Mouse (Mus musculus) cerebral cortex, adult 2 months (tissue): ENCODE results near the gene Slc35e2.

ENCODE experiments used
- WGBS: fragments of 180-500 bp; shearing (Covaris S2); methylation state at CpG from one replicate; pipeline ENCODE4 v1.1.7; 2018; 5-methylcytosine and 5-hydroxymethylcytosine counted together

Gene Slc35e2

DNA sequence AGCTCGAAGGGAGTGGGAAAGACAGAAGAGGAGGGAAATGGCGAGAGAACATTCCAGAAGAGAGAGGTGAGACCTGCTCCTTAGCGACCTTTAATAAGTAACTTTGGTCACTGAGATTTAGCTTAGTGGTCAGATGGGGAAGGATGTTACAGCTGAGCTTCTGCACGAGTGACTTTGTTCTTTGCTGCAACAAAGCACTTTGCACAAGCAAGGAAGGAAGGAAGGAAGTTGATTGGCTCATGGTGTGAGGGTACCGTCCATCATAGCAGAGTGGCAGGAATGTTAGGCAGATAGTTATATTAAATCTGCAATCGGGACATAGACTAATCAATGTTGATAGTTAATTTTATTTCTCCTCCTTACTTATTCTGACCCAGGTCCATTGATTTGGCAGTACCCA is 29.1 kb downstream of the Slc35e2 start:
- WGBS, result 76% methylated on average over 6 of the region's 6 CpGs

GRCm38 (mm10) chr4:155643531-155643930 is 42.3 kb downstream of the Slc35e2 start:
- 92% methylated on average over 1 of the region's 1 CpGs for WGBS

- 97% methylated on average over 2 of the region's 2 CpGs for whole genome bisulfite sequencing
Measured at GRCm38 (mm10) chr4:155645308-155645707, 44.1 kb downstream of the Slc35e2 start, which contains the start of gene Gm10563. Gm10563 (minus strand) TSS chr4:155645408.

- WGBS, result 97% methylated on average over 5 of the region's 5 CpGs
Measured at GRCm38 (mm10) chr4:155645721-155646120, 44.5 kb downstream of the Slc35e2 start.

- WGBS, result 91% methylated on average over 11 of the region's 11 CpGs
Measured at GRCm38 (mm10) chr4:155649355-155649754, 48.1 kb downstream of the Slc35e2 start.

DNA sequence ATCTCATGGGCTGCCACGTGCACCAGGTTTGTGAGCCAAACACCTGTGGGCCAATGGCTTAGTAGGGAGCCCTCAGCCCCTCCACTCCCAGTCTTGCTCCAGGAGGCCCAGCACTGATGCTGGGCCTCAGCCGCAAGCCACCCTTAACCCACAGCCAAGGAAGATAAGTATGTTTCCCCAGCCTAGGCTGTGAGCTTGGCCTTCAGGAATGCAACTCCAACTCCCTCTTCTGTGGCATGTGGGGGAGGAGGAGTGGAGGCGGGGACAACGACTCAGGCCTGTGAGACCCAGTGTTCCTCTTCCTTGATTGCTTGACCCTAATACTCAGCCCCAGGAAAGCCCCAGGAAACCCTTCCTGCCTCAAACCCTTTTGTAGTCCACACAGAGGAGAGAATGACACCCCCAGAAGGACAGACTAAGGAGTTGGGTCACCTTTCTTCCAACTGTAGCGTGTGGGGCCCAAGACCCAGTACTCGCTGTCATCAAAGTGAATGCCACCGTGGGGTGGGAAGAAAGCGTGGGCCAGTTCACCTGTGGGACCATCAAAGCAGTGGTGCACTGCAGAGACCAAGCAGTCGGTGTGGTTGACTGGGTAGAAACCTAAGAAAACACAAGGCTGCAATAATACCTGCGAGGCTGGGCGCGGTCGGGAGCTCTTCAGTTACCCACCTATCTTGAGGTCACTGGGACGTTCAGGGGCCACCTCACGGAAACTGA is 50.5 kb downstream of the Slc35e2 start:
- WGBS, result 76% methylated on average over 15 of the region's 15 CpGs

DNA sequence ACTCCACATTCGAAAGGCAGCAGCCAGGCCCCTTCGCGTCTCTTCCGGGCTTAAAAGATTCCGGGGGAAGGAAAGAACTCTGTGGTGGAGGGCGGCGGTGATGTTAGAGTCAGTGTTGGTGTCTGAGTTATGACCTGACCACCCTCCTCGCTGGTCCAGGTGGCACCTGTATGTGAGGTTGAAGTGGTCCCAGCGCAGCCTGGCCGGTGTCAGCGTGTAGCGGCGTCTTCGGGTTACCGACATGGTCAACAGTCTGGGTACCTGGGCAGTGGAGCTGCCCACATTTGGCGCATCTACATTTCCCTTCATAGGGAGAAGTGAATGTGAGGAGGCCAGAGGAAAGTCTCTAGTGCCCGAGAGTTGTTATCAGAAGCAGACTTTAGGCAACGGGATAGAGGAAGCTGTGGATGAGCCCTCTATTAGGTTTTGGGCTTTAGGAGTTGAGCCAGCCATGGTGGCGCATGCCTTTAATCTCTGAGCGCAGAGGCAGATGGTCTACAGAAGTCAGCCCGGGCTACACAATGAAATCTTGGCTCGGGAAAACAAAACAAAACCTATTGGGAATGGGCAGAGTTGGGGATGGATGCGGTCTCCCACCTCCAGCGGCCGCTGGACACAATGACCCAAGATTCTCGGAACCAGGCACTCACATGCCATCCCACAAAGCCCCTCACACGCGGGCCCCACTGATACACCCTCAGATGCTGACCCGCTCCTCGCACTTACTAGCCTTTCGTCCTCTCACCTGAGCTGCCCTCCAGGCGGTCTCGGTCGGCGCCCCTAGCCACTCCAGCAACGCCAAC is 51.3 kb downstream of the Slc35e2 start:
- 33% methylated on average over 36 of the region's 36 CpGs for WGBS

DNA sequence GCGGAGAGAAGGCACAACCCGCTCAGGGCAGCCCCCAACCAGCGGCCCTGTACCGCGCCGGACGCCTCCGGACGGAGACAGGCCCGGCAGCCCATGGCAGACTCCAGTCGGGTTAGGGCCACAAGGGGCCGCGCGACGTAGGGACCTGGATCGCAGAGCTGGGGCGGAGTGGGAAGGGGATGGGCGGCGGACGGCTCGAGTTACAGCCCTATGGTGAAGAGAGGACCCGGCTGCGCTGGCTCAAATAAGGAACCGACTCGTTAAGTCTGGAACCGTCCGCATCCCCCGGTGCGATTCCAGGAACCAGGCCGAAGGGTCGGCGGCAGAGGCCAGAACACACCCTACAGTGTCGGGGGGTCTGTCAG is 51.9 kb downstream of the Slc35e2 start, which contains the start of gene Mmp23:
Gene Mmp23 (minus strand): TSS at position 299 of the 365 bp plus-strand sequence.
- 3% methylated on average over 33 of the region's 33 CpGs for WGBS

DNA sequence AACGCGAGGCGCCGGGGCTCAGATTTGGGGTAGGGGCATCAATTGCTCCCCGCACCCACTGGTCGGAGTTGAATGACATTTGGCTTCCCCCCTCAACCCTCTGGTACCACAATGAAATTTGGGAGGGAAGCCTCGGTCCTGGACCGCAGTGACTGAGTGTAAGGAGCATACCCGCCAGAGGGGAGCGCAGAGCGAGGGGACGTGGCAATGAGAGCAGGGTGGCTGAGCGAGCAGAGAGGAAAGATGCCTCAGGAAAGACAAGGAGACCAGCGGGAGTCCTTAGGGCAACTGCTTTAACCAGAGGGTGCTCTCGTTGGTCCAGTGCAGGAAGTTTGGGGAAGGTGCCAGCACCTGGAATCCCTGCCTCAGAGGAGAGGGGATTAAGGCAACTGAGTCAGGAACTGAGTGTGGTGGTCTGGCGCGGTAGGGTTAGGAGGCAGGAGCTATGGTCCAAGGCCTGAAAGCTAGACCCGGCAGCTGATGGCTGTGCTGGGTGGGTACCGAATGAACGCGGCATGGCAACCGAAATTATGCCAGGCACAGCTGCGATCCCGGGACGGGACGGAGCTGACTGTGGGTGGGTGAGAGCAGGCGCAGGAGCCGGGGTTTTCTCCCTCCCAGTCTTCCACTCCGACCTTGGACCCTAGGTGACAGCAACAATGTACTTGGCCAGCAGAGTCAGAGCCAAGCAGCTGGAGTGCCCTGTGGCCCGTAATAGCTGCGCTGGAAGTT is 52.4 kb downstream of the Slc35e2 start:
- 13% methylated on average over 31 of the region's 31 CpGs for WGBS

- WGBS, result 36% methylated on average over 6 of the region's 6 CpGs
Measured at GRCm38 (mm10) chr4:155654183-155654455, 52.9 kb downstream of the Slc35e2 start.

DNA sequence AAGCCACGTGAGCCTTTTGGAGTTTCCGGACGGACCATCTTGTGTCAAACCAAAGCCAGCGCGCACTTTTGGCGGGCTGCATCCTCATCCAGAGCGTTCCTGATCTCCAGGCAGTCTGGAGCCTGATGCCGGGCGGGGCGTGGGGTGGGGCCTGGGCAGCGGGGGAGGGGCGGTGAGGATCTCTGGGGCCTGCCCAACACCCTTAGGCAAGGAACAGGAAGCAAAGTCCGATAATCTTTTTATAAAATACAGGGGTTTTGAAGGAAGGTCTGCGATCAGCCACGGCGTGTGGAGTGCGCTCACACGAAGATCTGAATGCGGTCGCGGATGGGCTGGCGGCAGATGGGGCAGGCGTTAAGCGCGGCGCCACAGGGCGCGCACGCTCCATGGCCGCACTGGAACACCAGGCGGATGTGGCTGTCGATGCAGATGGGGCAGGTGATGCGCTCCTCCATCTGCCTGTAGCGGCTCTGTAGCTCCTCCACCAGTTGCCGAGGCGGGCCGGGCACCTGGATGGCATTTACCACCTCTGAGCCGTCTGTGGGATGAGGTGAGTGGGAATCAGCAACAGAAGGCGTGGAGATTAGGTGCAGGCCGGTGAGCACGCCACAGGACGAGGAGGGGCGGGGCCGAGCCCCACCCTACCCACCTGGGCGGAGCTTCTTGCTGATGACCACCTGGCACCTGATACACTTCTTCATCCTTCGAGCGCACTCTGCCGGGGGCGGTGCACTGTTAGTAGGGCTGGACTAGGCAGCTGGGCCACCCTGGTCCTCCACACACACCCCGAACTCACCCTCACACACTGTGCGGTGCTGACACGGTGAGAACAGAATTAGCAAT is 53.5 kb downstream of the Slc35e2 start:
- WGBS, result 30% methylated on average over 52 of the region's 52 CpGs

DNA sequence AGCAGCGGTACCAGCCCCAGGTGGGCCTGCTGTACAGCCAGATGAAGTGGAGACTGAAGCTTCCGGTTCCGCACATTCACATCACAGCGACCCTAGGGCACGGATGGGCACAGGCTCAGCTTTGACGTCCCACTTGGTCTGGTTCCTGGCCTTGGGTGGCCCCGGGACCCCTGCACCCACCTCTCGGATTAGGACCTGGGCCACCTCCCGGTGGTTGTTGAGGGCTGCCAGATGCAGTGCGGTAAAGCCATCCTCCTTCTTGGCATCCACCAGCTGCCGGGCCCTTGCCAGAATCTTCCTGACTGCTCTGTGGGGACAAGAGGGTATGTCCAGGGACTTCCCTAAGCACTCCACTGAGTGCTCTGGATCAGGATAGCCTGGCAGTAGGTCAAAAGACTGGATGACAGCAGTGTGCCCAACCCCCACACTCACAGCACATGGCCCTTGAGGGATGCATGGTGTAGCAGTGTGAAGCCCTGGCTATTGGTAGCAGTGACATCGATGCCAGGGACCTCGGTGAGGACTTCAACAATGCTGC is 55.1 kb downstream of the Slc35e2 start:
- WGBS, result 89% methylated on average over 13 of the region's 13 CpGs

GRCm38 (mm10) chr4:155658961-155659360 is 57.7 kb downstream of the Slc35e2 start:
- WGBS, result 91% methylated on average over 10 of the region's 10 CpGs

- 83% methylated on average over 12 of the region's 12 CpGs for WGBS
Measured at GRCm38 (mm10) chr4:155660641-155661040, 59.4 kb downstream of the Slc35e2 start.

DNA sequence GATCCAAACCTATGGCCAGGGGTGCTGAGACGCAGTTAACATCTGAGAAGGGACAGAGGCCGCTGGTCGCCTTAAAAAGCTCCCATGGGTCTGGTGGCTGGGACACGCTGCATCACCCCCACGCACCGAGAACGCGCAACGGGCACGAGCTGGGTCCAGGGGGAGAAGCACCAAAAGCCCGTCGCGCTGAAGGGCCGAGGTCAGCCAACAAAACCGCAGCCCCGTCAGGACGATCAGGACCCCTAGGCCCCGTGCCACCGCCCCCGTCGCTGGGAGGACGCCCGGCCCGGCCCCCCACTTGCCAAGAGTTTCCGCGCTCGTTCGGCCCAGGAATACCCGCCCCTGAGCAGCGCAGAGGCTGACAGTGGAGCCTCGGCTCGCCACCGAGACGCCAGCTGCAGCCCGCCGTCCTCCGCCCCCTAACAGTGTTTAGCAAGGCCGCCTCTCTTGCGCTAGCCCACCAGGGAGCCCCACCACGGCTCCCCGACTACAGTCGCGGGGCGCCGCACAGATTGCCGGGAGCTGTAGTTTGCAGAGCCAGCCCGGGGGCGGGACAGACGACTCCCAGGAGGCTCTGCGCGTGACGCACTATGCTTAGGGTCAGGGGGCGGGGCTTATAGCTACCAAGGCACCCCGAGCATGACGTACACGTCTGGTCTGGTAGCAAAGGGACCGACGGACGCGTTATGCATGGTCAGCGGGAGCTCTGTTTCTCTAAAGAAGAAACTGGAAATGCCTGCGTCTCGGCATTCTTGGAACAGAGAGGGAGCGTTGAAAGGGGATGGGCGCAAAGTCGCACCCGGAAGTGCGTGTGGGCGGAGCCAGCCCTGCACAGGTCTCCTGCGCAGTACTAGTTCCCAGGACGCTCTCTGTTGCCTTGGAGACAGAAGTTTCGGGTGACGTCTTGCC is 67.7 kb downstream of the Slc35e2 start, which contains the start of gene Mib2:
Gene Mib2 (minus strand): TSS at position 510 of the 909 bp plus-strand sequence.
- under 1% methylated on average over 72 of the region's 73 CpGs for WGBS

DNA sequence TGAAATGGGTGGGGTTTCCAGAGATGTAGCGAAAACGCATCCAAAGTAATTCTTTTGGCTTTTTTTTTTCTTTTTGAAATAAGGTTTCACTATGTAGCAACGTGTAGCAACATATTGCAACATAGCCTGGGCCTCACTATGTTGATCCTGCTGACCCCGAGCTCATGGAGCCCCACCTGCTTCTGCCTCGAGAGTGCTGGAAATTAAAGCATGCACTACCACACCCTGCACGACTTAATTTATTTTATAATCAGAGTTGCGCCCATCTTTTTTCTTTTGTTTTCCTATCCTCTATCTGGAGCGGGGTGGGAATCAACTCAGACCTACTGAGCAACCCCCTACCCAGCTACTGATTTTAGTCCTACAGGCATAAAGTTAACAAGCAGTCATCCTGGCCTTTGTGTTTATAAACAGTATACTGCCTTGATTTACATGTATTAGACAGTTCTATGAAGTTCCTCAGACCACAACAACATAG is 68.4 kb downstream of the Slc35e2 start:
- 1% methylated on average over 8 of the region's 8 CpGs for WGBS

DNA sequence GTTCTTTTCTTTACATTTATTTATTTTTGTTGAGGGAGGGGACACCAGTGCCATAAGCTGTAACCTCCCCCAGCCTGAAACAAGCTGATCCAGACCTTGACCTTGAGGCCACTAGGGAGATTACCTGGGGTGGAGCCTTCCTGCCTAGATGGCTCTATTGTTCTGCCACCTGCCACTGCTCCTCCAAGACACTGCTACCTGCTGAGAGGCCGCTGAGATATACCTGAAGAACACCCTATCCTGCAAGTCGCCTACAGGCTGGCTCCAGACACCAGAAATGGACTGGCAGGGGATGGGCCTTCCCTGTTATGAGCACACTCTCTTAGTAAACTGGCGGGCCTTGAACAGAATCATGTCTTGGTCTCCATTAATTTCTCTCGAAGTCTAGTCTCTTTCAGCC is 69.0 kb downstream of the Slc35e2 start:
- 74% methylated on average over 4 of the region's 4 CpGs for WGBS

DNA sequence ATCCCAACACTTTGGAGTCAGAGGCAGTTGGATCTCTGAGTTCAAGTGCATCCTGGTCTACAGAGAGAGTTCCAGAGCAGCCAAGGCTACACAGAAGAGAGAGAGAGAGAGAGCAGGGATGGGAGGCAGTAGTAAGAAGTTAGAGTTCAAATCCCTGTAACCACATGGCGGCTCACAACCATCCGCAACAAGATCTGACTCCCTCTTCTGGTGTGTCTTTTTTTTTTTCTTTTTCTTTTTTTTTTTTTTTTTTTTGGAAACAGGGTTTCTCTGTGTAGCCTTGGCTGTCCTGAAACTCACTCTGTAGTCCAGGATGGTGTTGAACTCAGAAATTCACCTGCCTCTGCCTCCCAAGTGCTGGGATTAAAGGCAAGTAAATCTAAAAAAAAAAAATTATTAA is 70.9 kb downstream of the Slc35e2 start:
- 41% methylated on average over 2 of the region's 2 CpGs for WGBS
